Mouse (Mus musculus) C2C12 (cell line): ENCODE measurements around the gene Sec14l1. TPM values are rescaled to one million over a fixed set of nuclear protein-coding genes. Genes with fewer than 3 reads are reported as not detected.
A peak's percentile ranks its signal among the peaks of the same experiment; 100 is the strongest.

ENCODE experiments used
- H3K27me3 ChIP-seq: one replicate; pipeline ENCODE4 v1.6.1; 2011; ENCODE audit not compliant: control insufficient read depth, insufficient read depth, insufficient read length
- H3K36me3 ChIP-seq: one replicate; pipeline ENCODE4 v1.6.1; 2011; ENCODE audit not compliant: control insufficient read depth, insufficient read depth
- H3K4me3 ChIP-seq: one replicate; pipeline ENCODE4 v1.5.1; 2011; ENCODE audit warnings: mild to moderate bottlenecking, control low read depth; ENCODE audit not compliant: poor library complexity, insufficient read depth, severe bottlenecking
- H3K79me2 ChIP-seq: one replicate; pipeline ENCODE4 v1.6.1; 2011; ENCODE audit not compliant: control insufficient read depth, insufficient read depth
- H3K79me3 ChIP-seq: one replicate; pipeline ENCODE4 v1.6.1; 2011; ENCODE audit warnings: low read depth, control low read depth
- H3ac ChIP-seq: one replicate; pipeline ENCODE3; 2011; ENCODE audit warnings: low read depth; ENCODE audit not compliant: control insufficient read depth, insufficient read length
- CEBPB ChIP-seq: IDR thresholded peaks from one replicate; pipeline ENCODE4 v1.6.1; 2011; ENCODE audit warnings: low read depth, mild to moderate bottlenecking, control low read depth, moderate library complexity
- CTCF ChIP-seq: IDR thresholded peaks from one replicate; pipeline ENCODE4 v1.5.1; 2011; ENCODE audit not compliant: control insufficient read depth, insufficient read depth, insufficient read length
- FOSL1 ChIP-seq: IDR thresholded peaks from one replicate; pipeline ENCODE4 v1.8.0; 2011; ENCODE audit warnings: mild to moderate bottlenecking, low read length; ENCODE audit not compliant: poor library complexity, insufficient read depth, severe bottlenecking
- MAX ChIP-seq: IDR thresholded peaks from one replicate; pipeline ENCODE4 v1.6.1; 2011; ENCODE audit warnings: mild to moderate bottlenecking, control low read depth
- MYOD1 ChIP-seq: IDR thresholded peaks from one replicate; pipeline ENCODE4 v1.6.1; 2011; ENCODE audit warnings: low read depth; ENCODE audit not compliant: control insufficient read depth, insufficient read length
- MYOG ChIP-seq: IDR thresholded peaks from one replicate; pipeline ENCODE4 v1.6.1; 2011; ENCODE audit not compliant: control insufficient read depth, insufficient read length; ENCODE audit errors: extremely low read depth
- USF1 ChIP-seq: IDR thresholded peaks from one replicate; pipeline ENCODE4 v1.6.1; 2011; ENCODE audit warnings: low read depth, mild to moderate bottlenecking, control low read depth, moderate library complexity
- polyA plus RNA-seq: library from polyadenylated mRNA; unstranded; fragments of >200 nt; fragmentation: generic; extraction: Trizol; gene quantifications from one replicate; pipeline ENCODE4 v1.2.1, GENCODE M21; 2012; ENCODE audit warnings: missing spikeins

The Sec14l1 gene
- polyA plus RNA-seq, 1 experiment, result 41.9 TPM

GRCm38 (mm10) chr11:117145451-117146117, 30.6 kb downstream of the Sec14l1 start:
- H3K79me2 ChIP-seq, result no peaks in the 10 kb centered on the region
- no peak overlapping the region for H3ac ChIP-seq
- peaks cover 86% of the 10 kb centered on the region for H3K36me3 ChIP-seq
- H3K4me3 ChIP-seq, result no peak overlapping the region
- TF ChIP-seq MAX, result no peak
- no peaks in the 10 kb centered on the region for H3K79me3 ChIP-seq
- no peaks in the 10 kb centered on the region for H3K27me3 ChIP-seq

- no peaks in the 10 kb centered on the region for H3K79me2 ChIP-seq
- H3ac ChIP-seq, result no peak overlapping the region
- peaks cover 92% of the 10 kb centered on the region for H3K36me3 ChIP-seq
- TF ChIP-seq CEBPB (no peak), CTCF (no peak), USF1 (no peak), MAX (no peak), MYOD1 (no peak), MYOG (no peak), FOSL1 (no peak)
- H3K79me3 ChIP-seq, result no peaks in the 10 kb centered on the region
- no peaks in the 10 kb centered on the region for H3K27me3 ChIP-seq
- no peak overlapping the region for H3K4me3 ChIP-seq
These were observed 31.1 kb downstream of the Sec14l1 start for GRCm38 (mm10) chr11:117146118-117146506.

GRCm38 (mm10) chr11:117146776-117147536, 32.0 kb downstream of the Sec14l1 start:
- Histone ChIP-seq H3K79me3 (no peaks in the 10 kb centered on the region), H3K27me3 (no peaks in the 10 kb centered on the region), H3ac (no peak overlapping the region), H3K79me2 (no peaks in the 10 kb centered on the region), H3K4me3 (no peak overlapping the region), H3K36me3 (peaks cover 96% of the 10 kb centered on the region)
- TF ChIP-seq CEBPB, result no peak
- no peak for TF ChIP-seq FOSL1
- TF ChIP-seq USF1, result peak; percentile 36

GRCm38 (mm10) chr11:117148893-117149685, 34.1 kb downstream of the Sec14l1 start:
- TF ChIP-seq MAX, result no peak
- no peak for TF ChIP-seq CEBPB
- TF ChIP-seq FOSL1, result no peak
- no peak for TF ChIP-seq CTCF
- no peak for TF ChIP-seq MYOG
- TF ChIP-seq MYOD1, result no peak
- TF ChIP-seq USF1, result no peak

GRCm38 (mm10) chr11:117150467-117150966, 35.5 kb downstream of the Sec14l1 start:
- TF ChIP-seq CEBPB (no peak), FOSL1 (no peak), USF1 (no peak), MYOG (no peak), CTCF (no peak), MAX (no peak), MYOD1 (no peak)
- Histone ChIP-seq H3K4me3 (no peak overlapping the region), H3K79me3 (no peaks in the 10 kb centered on the region), H3K27me3 (no peaks in the 10 kb centered on the region), H3K36me3 (peaks cover 71% of the 10 kb centered on the region), H3ac (no peak overlapping the region), H3K79me2 (no peaks in the 10 kb centered on the region)

More at GRCm38 (mm10) chr11:117148893-117149685, 34.1 kb downstream of the Sec14l1 start:
- Histone ChIP-seq H3K36me3 (peaks cover 76% of the 10 kb centered on the region), H3K27me3 (no peaks in the 10 kb centered on the region), H3ac (no peak overlapping the region), H3K79me3 (no peaks in the 10 kb centered on the region), H3K79me2 (no peaks in the 10 kb centered on the region), H3K4me3 (no peak overlapping the region)
